Mouse (Mus musculus): ENCODE data around the gene Lrrc42.

- TF ChIP-seq CTCF (IDR thresholded peaks at IDR 0.05; ENCODE audit: insufficient read depth, low read length) (no peak), POLR2A (IDR thresholded peaks at IDR 0.05; ENCODE audit: borderline replicate concordance, extremely low read depth, low read depth, low read length) (no peak)
Observed at GRCm38 (mm10) chr4:107217574-107217973, 35.8 kb downstream of the Lrrc42 start.
